Comparison of ENCODE assay signal across 9 mouse cellular contexts in genomic region chr12:112560176-112560797, GRCm38 (mm10). TPM values are rescaled to one million over a fixed set of nuclear protein-coding genes. Genes with fewer than 3 reads are reported as not detected.
DNase-seq lines count a peak whose midpoint lies in the region; ATAC-seq and TF ChIP-seq lines count a peak whose summit lies in the region.
"Had no signal": no experiment of that assay in that cellular context is flagged by ENCODE, and none has a peak within 500 bp of the region (broad histone marks: within the 10 kb centered on the region; RNA-seq: fewer than 3 reads in every experiment).

No protein-coding gene starts in this region.

- H3K27ac ChIP-seq in bone marrow, adult 2 months (ENCODE audit: control insufficient read depth, insufficient read depth, low read depth, low read length, poor library complexity), result no peak overlapping the region
- no peak overlapping the region for H3K27ac ChIP-seq in kidney, adult 2 months (ENCODE audit: insufficient read depth, low read depth, low read length)

- no peak for TF ChIP-seq POLR2A in bone marrow, adult 2 months (IDR thresholded peaks at IDR 0.05; ENCODE audit: borderline replicate concordance, control insufficient read depth, low read depth, low read length)
- no peak for TF ChIP-seq POLR2A in kidney, adult 2 months (IDR thresholded peaks at IDR 0.05; ENCODE audit: low read depth, low read length)

- peak overlapping the region; percentile 38 for H3K4me3 ChIP-seq in megakaryocyte, embryonic 14.5 days (replicated peaks)
- no peak overlapping the region for H3K4me3 ChIP-seq in bone marrow, adult 2 months (replicated peaks; ENCODE audit: control insufficient read depth, low read depth, low read length)
- no peak overlapping the region for H3K4me3 ChIP-seq in kidney, adult 2 months (ENCODE audit: insufficient read depth, low read depth, low read length)

- H3K27me3 ChIP-seq in megakaryocyte, embryonic 14.5 days (replicated peaks), result peaks cover 47% of the 10 kb centered on the region
- H3K27me3 ChIP-seq in kidney, adult 2 months (replicated peaks; ENCODE audit: control insufficient read depth, insufficient read depth, low read length), result no peaks in the 10 kb centered on the region

- TF ChIP-seq CTCF in bone marrow, adult 2 months (IDR thresholded peaks at IDR 0.05; ENCODE audit: control insufficient read depth, insufficient read depth, low read length), result peak; percentile 42; the same call in 1 of the 2 replicates
- TF ChIP-seq CTCF in kidney, adult 2 months (conservative IDR thresholded peaks at IDR 0.05; ENCODE audit: insufficient read depth, insufficient read length, low read depth, low read length), result peak; percentile 43

- H3K4me1 ChIP-seq in megakaryocyte, embryonic 14.5 days, result peaks cover 35% of the 10 kb centered on the region
- H3K4me1 ChIP-seq in bone marrow, adult 2 months (ENCODE audit: control insufficient read depth, insufficient read depth, low read length), result no peaks in the 10 kb centered on the region; the same call in 1 of the 2 replicates
- 0 out of 2 replicates have a peak, but pooled peaks cover 3% of the 10 kb centered on the region for H3K4me1 ChIP-seq in kidney, adult 2 months (ENCODE audit: control insufficient read depth, insufficient read depth, low read length)

- no peak for ATAC-seq in megakaryocyte, adult 5-6 weeks (ENCODE audit: poor library complexity, severe bottlenecking)

- peak; percentile 29 for DNase-seq in kidney, adult 2 months
- peak; percentile 65 for DNase-seq in retina, embryonic 14.5 days (ENCODE audit: low spot score)
- DNase-seq in cerebellum, adult 8-10 months, result no peak
- DNase-seq in urinary bladder, postnatal 25 days (ENCODE audit: low spot score), result no peak
- no peak for DNase-seq in gastrocnemius, adult 18-20 months (ENCODE audit: low spot score)
- DNase-seq: right cerebral cortex, adult 18-20 months had no signal

- 77% methylated on average over 5 of the region's 5 CpGs for WGBS in bone marrow, adult 2 months
- 48% methylated on average over 5 of the region's 5 CpGs for WGBS in kidney, adult 2 months

- H3K36me3 ChIP-seq in megakaryocyte, embryonic 14.5 days (replicated peaks; ENCODE audit: low read length), result no peaks in the 10 kb centered on the region
- no peaks in the 10 kb centered on the region for H3K36me3 ChIP-seq in kidney, adult 2 months (ENCODE audit: control insufficient read depth, insufficient read depth, low read length)

- no peaks in the 10 kb centered on the region for H3K9me3 ChIP-seq in megakaryocyte, embryonic 14.5 days

RNA-seq across cellular contexts. Expression of gene Inf2, which starts 28.3 kb away (rescaled TPM):
- 569 and 1,129 TPM in 2 replicates for polyA plus RNA-seq in megakaryocyte, embryonic 14.5 days (2012; ENCODE audit: insufficient read depth, low replicate concordance)
- 28.0 and 34.3 TPM in 2 replicates for total RNA-seq in megakaryocyte, adult 5-6 weeks (2015)
- total RNA-seq in megakaryocyte, adult 5-6 weeks (2017), result 9.9 and 13.3 TPM in 2 replicates
- 40.0 and 82.8 TPM in 2 replicates for polyA plus RNA-seq in bone marrow, adult 2 months (2011; ENCODE audit: insufficient read depth, insufficient read length, low replicate concordance, missing spikeins)
- polyA plus RNA-seq in kidney, adult 2 months (2012; rRNA removed), result 8.9 and 9.6 TPM in 2 replicates
- total RNA-seq in gastrocnemius, adult 18-20 months (2021), result 10 to 100 TPM in 1 of 2 experiments, 1 to 10 TPM in 1; 7.7 to 11.0 TPM

RNA-seq across cellular contexts. Expression of gene Tmem179, which starts 43.7 kb away (rescaled TPM):
- not detected in 2 replicates for polyA plus RNA-seq in megakaryocyte, embryonic 14.5 days (2012; ENCODE audit: insufficient read depth, low replicate concordance)
- not detected in 2 replicates for total RNA-seq in megakaryocyte, adult 5-6 weeks (2015)
- total RNA-seq in megakaryocyte, adult 5-6 weeks (2017), result not detected in 2 replicates
- polyA plus RNA-seq in bone marrow, adult 2 months (2011; ENCODE audit: insufficient read depth, insufficient read length, low replicate concordance, missing spikeins), result 0.62 TPM in 1 of 2 replicates, not detected in the other
- polyA plus RNA-seq in kidney, adult 2 months (2012; rRNA removed), result 0.45 and 1.0 TPM in 2 replicates
- not detected for total RNA-seq in gastrocnemius, adult 18-20 months (2021)

RNA-seq across cellular contexts. Expression of gene Adssl1, which starts 59.6 kb away (rescaled TPM):
- polyA plus RNA-seq in megakaryocyte, embryonic 14.5 days (2012; ENCODE audit: insufficient read depth, low replicate concordance), result 10.1 and 38.2 TPM in 2 replicates
- total RNA-seq in megakaryocyte, adult 5-6 weeks (2015), result 73.5 and 82.1 TPM in 2 replicates
- total RNA-seq in megakaryocyte, adult 5-6 weeks (2017), result 72.3 and 74.9 TPM in 2 replicates
- polyA plus RNA-seq in bone marrow, adult 2 months (2011; ENCODE audit: insufficient read depth, insufficient read length, low replicate concordance, missing spikeins), result 21.0 and 44.8 TPM in 2 replicates
- polyA plus RNA-seq in kidney, adult 2 months (2012; rRNA removed), result 8.1 and 10.4 TPM in 2 replicates
- 1,000 to 10,000 TPM in 1 of 2 experiments, 100 to 1,000 TPM in 1; 975 to 1,075 TPM for total RNA-seq in gastrocnemius, adult 18-20 months (2021)

Comparison
In these comparisons a context has a peak if more than half of its experiments do, and no peak if none do; other contexts are left out.
1. DNase-seq: peak in kidney, adult 2 months (single experiment) and retina, embryonic 14.5 days (single experiment); none in cerebellum, adult 8-10 months (single experiment), urinary bladder, postnatal 25 days (single experiment) and gastrocnemius, adult 18-20 months (single experiment).